Mouse (Mus musculus) ES-Bruce4 (cell line): ENCODE measurements at regions not wholly inside any gene's neighbourhood (a gene's known extent, or its start where the extent isn't known, plus 50 kb on each side); places are given as distances from the start of the nearest gene placed in this dataset.

Source experiments
- H3K27ac ChIP-seq: 2 replicates; pipeline ENCODE4 v1.5.1; 2012; ENCODE audit warnings: low read length, inconsistent platforms; ENCODE audit not compliant: insufficient read depth
- H3K27me3 ChIP-seq: 2 replicates; pipeline ENCODE4 v1.6.1; 2012; ENCODE audit warnings: mild to moderate bottlenecking, low read length, inconsistent platforms; ENCODE audit not compliant: control insufficient read depth, poor library complexity, insufficient read depth, severe bottlenecking
- H3K36me3 ChIP-seq: 2 replicates; pipeline ENCODE4 v1.6.1; 2012; ENCODE audit warnings: inconsistent platforms, mild to moderate bottlenecking, low read length, moderate library complexity; ENCODE audit not compliant: control insufficient read depth, poor library complexity, insufficient read depth, severe bottlenecking
- H3K4me1 ChIP-seq: one replicate; pipeline ENCODE4 v1.8.1; 2011; ENCODE audit warnings: low read length; ENCODE audit not compliant: control insufficient read depth, insufficient read depth
- H3K4me3 ChIP-seq: 2 replicates; pipeline ENCODE4 v1.5.1; 2011; ENCODE audit warnings: low read depth, mild to moderate bottlenecking, low read length
- H3K9ac ChIP-seq: 2 replicates; pipeline ENCODE4 v1.6.1; 2012; ENCODE audit warnings: low read depth, mild to moderate bottlenecking, inconsistent platforms; ENCODE audit not compliant: poor library complexity, severe bottlenecking
- H3K9me3 ChIP-seq: replicated peaks from 2 replicates; pipeline ENCODE4 v1.6.1; 2012; ENCODE audit warnings: mild to moderate bottlenecking, low read length, inconsistent platforms; ENCODE audit not compliant: control insufficient read depth, poor library complexity, insufficient read depth, severe bottlenecking
- CTCF ChIP-seq: IDR thresholded peaks from one replicate; pipeline ENCODE4 v1.8.1; 2011; ENCODE audit warnings: low read depth, low read length
- EP300 ChIP-seq: IDR thresholded peaks from 2 replicates; pipeline ENCODE4 v1.6.1; 2011; ENCODE audit warnings: low read depth, low read length; ENCODE audit not compliant: insufficient read depth
- POLR2A ChIP-seq: IDR thresholded peaks from one replicate; pipeline ENCODE4 v1.8.1; 2011; ENCODE audit warnings: low read length; ENCODE audit not compliant: insufficient read depth

GRCm38 (mm10) chr3:27766421-27766820, 55.3 kb upstream of the Fndc3b start:
- Histone ChIP-seq H3K4me1 (no peaks in the 10 kb centered on the region), H3K9ac (no peak overlapping the region), H3K9me3 (no peaks in the 10 kb centered on the region), H3K4me3 (no peak overlapping the region), H3K27me3 (no peaks in the 10 kb centered on the region), H3K36me3 (no peaks in the 10 kb centered on the region), H3K27ac (no peak overlapping the region)
- TF ChIP-seq EP300 (no peak), CTCF (no peak), POLR2A (no peak)

GRCm38 (mm10) chr3:27765929-27766328, 54.8 kb upstream of the Fndc3b start:
- TF ChIP-seq EP300 = no peak
- no peak for TF ChIP-seq POLR2A
- no peak for TF ChIP-seq CTCF
- Histone ChIP-seq H3K9me3 (no peaks in the 10 kb centered on the region), H3K4me3 (no peak overlapping the region), H3K36me3 (no peaks in the 10 kb centered on the region), H3K27ac (no peak overlapping the region), H3K9ac (no peak overlapping the region), H3K27me3 (no peaks in the 10 kb centered on the region), H3K4me1 (peaks cover 2% of the 10 kb centered on the region)

- no peaks in the 10 kb centered on the region for H3K36me3 ChIP-seq
- H3K27ac ChIP-seq = no peak overlapping the region
- no peaks in the 10 kb centered on the region for H3K27me3 ChIP-seq
- H3K9me3 ChIP-seq = no peaks in the 10 kb centered on the region
- no peak overlapping the region for H3K4me3 ChIP-seq
- peaks cover 2% of the 10 kb centered on the region for H3K4me1 ChIP-seq
- no peak for TF ChIP-seq EP300
- TF ChIP-seq CTCF = no peak
- no peak for TF ChIP-seq POLR2A
- no peak overlapping the region for H3K9ac ChIP-seq
Observed at GRCm38 (mm10) chr3:27764556-27764955, 53.4 kb upstream of the Fndc3b start.

- H3K27me3 ChIP-seq = no peaks in the 10 kb centered on the region
- no peaks in the 10 kb centered on the region for H3K9me3 ChIP-seq
- H3K4me1 ChIP-seq = peaks cover 2% of the 10 kb centered on the region
- H3K9ac ChIP-seq = no peak overlapping the region
- H3K27ac ChIP-seq = no peak overlapping the region
- TF ChIP-seq EP300 (no peak), POLR2A (no peak), CTCF (no peak)
- H3K36me3 ChIP-seq = no peaks in the 10 kb centered on the region
- H3K4me3 ChIP-seq = no peak overlapping the region
Observed at GRCm38 (mm10) chr3:27761031-27761430, 49.9 kb upstream of the Fndc3b start.
